Mouse (Mus musculus) cerebellum, adult (tissue): ENCODE measurements around the gene Hopx.
A peak's percentile ranks its signal among the peaks of the same experiment; 100 is the strongest.

Experiments used
- ATAC-seq: cut with Nextera tagmentation; 2 replicates; pipeline ENCODE4 v1.9.2; 2017; ENCODE audit warnings: mild to moderate bottlenecking, moderate library complexity, mixed read lengths; ENCODE audit not compliant: insufficient number of reproducible peaks, low FRiP score, low TSS enrichment

The Hopx gene

GRCm38 (mm10) chr5:77075951-77076350, 39.0 kb downstream of the Hopx start:
- ATAC-seq = no peak

GRCm38 (mm10) chr5:77074914-77075313, 40.0 kb downstream of the Hopx start:
- ATAC-seq = no peak

GRCm38 (mm10) chr5:77073794-77074193, 41.1 kb downstream of the Hopx start:
- ATAC-seq = no peak

GRCm38 (mm10) chr5:77071626-77072025, 43.3 kb downstream of the Hopx start:
- ATAC-seq = no peak

- no peak for ATAC-seq
These were observed 43.9 kb downstream of the Hopx start for GRCm38 (mm10) chr5:77070987-77071386.

- no peak for ATAC-seq
These were observed 47.6 kb downstream of the Hopx start for GRCm38 (mm10) chr5:77067321-77067720.

GRCm38 (mm10) chr5:77061372-77062038, 53.4 kb downstream of the Hopx start:
- ATAC-seq = 0 out of 2 replicates have a peak, but pooled peaks have one; percentile 37

- ATAC-seq = no peak
These were observed 54.6 kb downstream of the Hopx start for GRCm38 (mm10) chr5:77060363-77060762.

- ATAC-seq = no peak
These were observed 58.0 kb downstream of the Hopx start for GRCm38 (mm10) chr5:77056881-77057440.

GRCm38 (mm10) chr5:77052616-77053015, 62.3 kb downstream of the Hopx start:
- no peak for ATAC-seq

GRCm38 (mm10) chr5:77044362-77044761, 70.6 kb downstream of the Hopx start:
- ATAC-seq = no peak

GRCm38 (mm10) chr5:77039391-77039790, 75.5 kb downstream of the Hopx start:
- no peak for ATAC-seq

GRCm38 (mm10) chr5:77038451-77038850, 76.5 kb downstream of the Hopx start:
- no peak for ATAC-seq
